Mouse (Mus musculus): ENCODE results near the gene 3110009E18Rik.

DNA sequence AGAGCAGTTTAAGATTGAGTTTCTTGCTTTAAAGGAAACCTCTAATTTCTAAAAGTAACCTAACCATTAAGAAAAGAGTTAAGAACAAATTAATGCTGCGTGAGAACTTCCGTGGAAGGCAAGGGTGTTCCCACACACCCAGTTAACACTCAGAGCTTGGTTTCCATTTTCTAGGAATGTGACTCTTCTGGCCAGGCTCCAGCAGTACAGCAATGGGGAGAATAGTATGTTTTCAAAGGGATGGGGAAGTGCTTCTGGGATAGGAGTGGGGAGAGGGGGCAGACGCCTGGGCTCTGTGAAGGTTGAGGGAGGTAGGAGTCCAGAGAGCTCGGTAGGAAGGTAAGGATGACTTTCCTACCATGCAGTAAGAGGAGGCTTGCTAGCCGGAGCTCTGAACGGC, 4.5 kb downstream of the 3110009E18Rik start:
- TF ChIP-seq CTCF (IDR thresholded peaks at IDR 0.05; ENCODE audit: borderline replicate concordance, insufficient read depth, low read depth, low read length), result no peak
- TF ChIP-seq POLR2A (IDR thresholded peaks at IDR 0.05; ENCODE audit: borderline replicate concordance, insufficient read depth, low read length), result no peak
